Mouse (Mus musculus): Measurements from ENCODE around the gene Tmem52b. TPM values are rescaled to one million over a fixed set of nuclear protein-coding genes. Genes with fewer than 3 reads are reported as not detected.

Tmem52b gene
- polyA plus RNA-seq, 1 experiment from 2014 or later = 0.11 TPM

DNA sequence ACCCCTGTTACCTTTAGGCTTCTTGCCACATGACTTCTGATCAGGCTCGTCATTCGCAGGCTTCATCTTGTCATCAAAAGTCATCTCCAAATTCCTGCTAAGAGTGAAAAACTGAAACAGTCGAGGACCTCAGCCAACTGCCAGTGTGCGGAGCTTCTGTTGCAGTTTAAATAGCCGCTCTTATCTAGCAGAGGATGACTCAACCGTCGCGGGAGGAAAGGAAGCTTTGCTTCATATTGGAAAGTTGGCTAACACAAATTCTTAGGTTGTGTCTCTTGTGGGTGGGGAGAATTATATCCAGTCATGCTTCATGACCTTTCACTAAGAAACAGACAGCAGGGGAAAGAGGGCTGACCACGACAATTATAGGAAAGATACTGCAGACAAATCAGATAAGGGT, 5.3 kb upstream of the Tmem52b start, which contains the start of gene Olr1:
Gene Olr1 (minus strand): TSS at position 142 of the 400 bp plus-strand sequence.
- Histone ChIP-seq H3K36me3 (ENCODE audit: control insufficient read depth, insufficient read depth, low read length) (0 out of 2 replicates have a peak, but pooled peaks cover 2% of the 10 kb centered on the region), H3K4me1 (ENCODE audit: control insufficient read depth, insufficient read depth, low read length) (no peaks in the 10 kb centered on the region), H3K9ac (ENCODE audit: low read depth, low read length) (no peak within 1 kb of the TSS), H3K4me3 (ENCODE audit: low read length) (no peak within 1 kb of the TSS), H3K27ac (ENCODE audit: low read length) (no peak within 1 kb of the TSS), H3K9me3 (ENCODE audit: control insufficient read depth, low read length) (peaks cover 5% of the 10 kb centered on the region; the same call in 1 of the 2 replicates), H3K4me2 (ENCODE audit: low read depth, low read length) (no peak within 1 kb of the TSS), H3K27me3 (replicated peaks; ENCODE audit: control insufficient read depth, insufficient read depth, low read length) (no peaks in the 10 kb centered on the region)
- ATAC-seq = no peak
- 77% methylated on average over 9 of the region's 9 CpGs for WGBS

DNA sequence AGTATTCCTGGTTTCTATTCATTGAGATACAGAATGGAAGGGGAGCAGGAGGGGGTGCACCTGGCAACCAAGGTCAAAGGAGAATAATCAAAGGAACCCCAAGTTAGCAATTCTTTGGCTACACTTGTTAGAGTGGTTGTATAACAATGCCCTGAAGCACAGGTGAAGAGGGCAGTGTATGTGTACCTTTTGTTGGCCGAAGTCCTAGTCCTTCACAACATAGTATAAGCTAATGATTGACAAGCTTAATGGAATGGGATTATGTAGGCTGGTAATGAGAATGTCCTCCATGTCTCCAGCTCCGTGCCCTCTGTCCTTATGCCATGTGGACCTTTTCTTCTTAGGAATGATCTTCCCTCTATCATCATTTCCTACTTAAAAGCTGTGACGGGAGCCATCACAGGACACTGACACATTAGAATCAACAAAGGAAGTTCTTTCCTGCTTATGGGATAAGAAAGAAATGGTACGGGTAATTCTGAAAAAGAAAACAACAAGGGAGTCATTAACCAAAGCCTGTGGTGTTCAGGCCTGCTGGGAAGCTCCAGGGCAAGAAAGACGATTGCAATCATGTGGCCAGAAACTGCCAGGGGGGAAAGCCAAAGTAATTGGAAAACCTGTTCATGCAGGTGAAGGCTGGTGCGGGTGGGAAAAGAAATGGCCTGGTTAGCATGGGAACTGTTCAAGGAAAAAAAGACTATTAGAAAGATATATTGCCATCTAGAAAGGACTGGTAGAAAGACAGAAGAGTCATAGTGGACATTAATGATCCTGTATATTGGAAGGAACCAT, 2.0 kb upstream of the Tmem52b start:
- Histone ChIP-seq H3K36me3 (ENCODE audit: control insufficient read depth, insufficient read depth, low read length) (no peaks in the 10 kb centered on the region), H3K27me3 (replicated peaks; ENCODE audit: control insufficient read depth, insufficient read depth, low read length) (no peaks in the 10 kb centered on the region), H3K9ac (ENCODE audit: low read depth, low read length) (no peak overlapping the region), H3K4me1 (ENCODE audit: control insufficient read depth, insufficient read depth, low read length) (peaks cover 9% of the 10 kb centered on the region), H3K9me3 (ENCODE audit: control insufficient read depth, low read length) (no peaks in the 10 kb centered on the region), H3K4me3 (ENCODE audit: low read length) (no peak overlapping the region), H3K4me2 (ENCODE audit: low read depth, low read length) (no peak overlapping the region), H3K27ac (ENCODE audit: low read length) (no peak overlapping the region)
- 68% methylated on average over 6 of the region's 6 CpGs for WGBS
- peak; percentile 76 for ATAC-seq

DNA sequence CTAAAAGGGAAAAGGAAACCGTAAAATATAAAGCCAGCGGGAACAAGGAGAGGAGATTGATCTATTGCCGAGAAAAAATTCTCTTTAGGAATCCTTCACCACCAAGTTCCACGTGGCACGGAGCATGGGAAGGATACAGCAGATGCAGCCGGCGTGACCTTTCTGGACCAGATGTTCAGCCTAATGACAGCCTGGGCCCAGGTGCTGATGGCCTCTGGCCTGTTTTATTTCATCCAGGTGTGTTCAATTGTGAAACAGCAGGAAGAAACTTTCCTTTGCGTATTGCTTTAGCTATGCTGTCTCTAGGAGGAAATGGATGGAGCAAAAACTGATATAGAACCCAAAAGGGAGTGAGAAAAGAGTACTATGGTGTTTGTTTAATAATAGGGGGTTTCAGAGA, 513 bp downstream of the Tmem52b start:
- peak; percentile 74 for ATAC-seq
- H3K36me3 ChIP-seq (ENCODE audit: control insufficient read depth, insufficient read depth, low read length) = no peaks in the 10 kb centered on the region
- H3K9ac ChIP-seq (ENCODE audit: low read depth, low read length) = no peak overlapping the region
- 37% methylated on average over 8 of the region's 8 CpGs for WGBS
- peaks cover 9% of the 10 kb centered on the region for H3K4me1 ChIP-seq (ENCODE audit: control insufficient read depth, insufficient read depth, low read length)
- H3K27ac ChIP-seq (ENCODE audit: low read length) = peak overlapping the region; percentile 55
- no peaks in the 10 kb centered on the region for H3K9me3 ChIP-seq (ENCODE audit: control insufficient read depth, low read length)
- H3K27me3 ChIP-seq (replicated peaks; ENCODE audit: control insufficient read depth, insufficient read depth, low read length) = no peaks in the 10 kb centered on the region
- no peak overlapping the region for H3K4me2 ChIP-seq (ENCODE audit: low read depth, low read length)
- H3K4me3 ChIP-seq (ENCODE audit: low read length) = no peak overlapping the region

DNA sequence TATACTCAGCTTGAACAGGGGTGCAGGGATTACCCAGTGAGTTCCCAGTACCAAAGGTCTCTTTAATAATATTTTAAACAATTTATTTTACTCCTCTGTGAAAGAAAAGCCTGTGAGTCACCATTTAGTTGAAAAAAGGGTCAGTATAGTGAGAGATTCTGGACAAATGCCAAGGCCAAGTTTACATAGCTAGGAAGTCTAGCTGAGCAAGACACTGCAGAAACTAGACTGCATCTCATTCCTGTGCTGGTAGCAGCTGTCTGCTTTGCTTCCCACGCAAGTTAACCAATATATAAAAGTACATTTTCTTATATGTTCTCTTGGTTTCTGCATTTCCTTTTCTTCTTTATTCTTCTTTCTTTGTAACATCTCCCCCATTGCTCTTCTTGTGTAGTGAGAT, 1.1 kb downstream of the Tmem52b start:
- no peak overlapping the region for H3K4me2 ChIP-seq (ENCODE audit: low read depth, low read length)
- no peak overlapping the region for H3K9ac ChIP-seq (ENCODE audit: low read depth, low read length)

DNA sequence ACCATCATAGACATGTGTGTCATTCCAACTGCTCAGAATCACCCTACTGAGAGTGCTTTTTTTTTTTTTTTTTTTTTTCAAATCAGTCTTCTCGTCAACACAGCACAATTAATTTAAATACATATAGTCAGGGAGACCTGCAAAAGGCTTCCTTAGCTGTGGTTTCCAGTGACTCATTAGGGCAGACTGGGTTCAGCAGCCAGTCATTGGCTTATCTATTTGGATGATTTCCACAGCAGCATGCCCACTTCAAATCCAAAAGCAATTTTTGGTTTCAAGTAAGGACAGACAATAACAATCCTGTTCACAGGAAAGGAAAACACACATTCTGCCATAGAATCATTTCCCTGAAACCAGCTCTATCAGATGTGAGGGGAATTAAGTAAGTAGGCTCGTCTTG, 2.0 kb downstream of the Tmem52b start:
- H3K4me3 ChIP-seq (ENCODE audit: low read length) = no peak overlapping the region

More for the DNA sequence above, 1.1 kb downstream of the Tmem52b start:
- H3K27me3 ChIP-seq (replicated peaks; ENCODE audit: control insufficient read depth, insufficient read depth, low read length) = no peaks in the 10 kb centered on the region
- peak; percentile 87 for ATAC-seq
- H3K4me1 ChIP-seq (ENCODE audit: control insufficient read depth, insufficient read depth, low read length) = peaks cover 9% of the 10 kb centered on the region
- H3K9me3 ChIP-seq (ENCODE audit: control insufficient read depth, low read length) = no peaks in the 10 kb centered on the region
- H3K36me3 ChIP-seq (ENCODE audit: control insufficient read depth, insufficient read depth, low read length) = no peaks in the 10 kb centered on the region
- no peak overlapping the region for H3K4me3 ChIP-seq (ENCODE audit: low read length)
- 16% methylated on average over 1 of the region's 1 CpGs for WGBS
- peak overlapping the region; percentile 64 for H3K27ac ChIP-seq (ENCODE audit: low read length)

DNA sequence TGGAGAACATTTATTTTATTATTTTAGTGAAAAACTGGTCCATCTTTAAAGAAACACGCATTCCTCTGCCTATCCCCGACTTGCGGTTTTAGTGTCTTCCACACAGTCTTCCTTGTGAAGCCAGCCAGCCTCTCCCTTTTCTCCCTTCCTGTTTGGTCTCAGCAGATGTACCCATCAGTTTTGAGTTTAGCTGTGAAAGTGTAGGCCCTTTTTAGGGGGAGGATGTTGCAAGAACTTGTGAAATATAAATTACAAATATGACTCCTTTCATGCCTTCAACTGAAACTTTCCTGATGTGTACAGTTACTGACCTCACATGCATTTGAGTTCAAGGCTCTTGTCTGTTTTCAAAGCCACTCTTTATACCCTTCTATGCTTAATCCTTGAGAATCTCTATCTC, 2.7 kb downstream of the Tmem52b start:
- no peaks in the 10 kb centered on the region for H3K27me3 ChIP-seq (replicated peaks; ENCODE audit: control insufficient read depth, insufficient read depth, low read length)
- no peak for ATAC-seq
- H3K27ac ChIP-seq (ENCODE audit: low read length) = no peak overlapping the region
- H3K9me3 ChIP-seq (ENCODE audit: control insufficient read depth, low read length) = no peaks in the 10 kb centered on the region
- no peak overlapping the region for H3K4me2 ChIP-seq (ENCODE audit: low read depth, low read length)
- no peaks in the 10 kb centered on the region for H3K36me3 ChIP-seq (ENCODE audit: control insufficient read depth, insufficient read depth, low read length)
- WGBS = 61% methylated on average over 3 of the region's 3 CpGs
- H3K4me1 ChIP-seq (ENCODE audit: control insufficient read depth, insufficient read depth, low read length) = peaks cover 9% of the 10 kb centered on the region
- no peak overlapping the region for H3K9ac ChIP-seq (ENCODE audit: low read depth, low read length)
- H3K4me3 ChIP-seq (ENCODE audit: low read length) = no peak overlapping the region

More for the DNA sequence above, 2.0 kb downstream of the Tmem52b start:
- WGBS = 68% methylated on average over 2 of the region's 2 CpGs
- ATAC-seq = no peak
- Histone ChIP-seq H3K27ac (ENCODE audit: low read length) (no peak overlapping the region), H3K4me2 (ENCODE audit: low read depth, low read length) (no peak overlapping the region), H3K4me1 (ENCODE audit: control insufficient read depth, insufficient read depth, low read length) (peaks cover 9% of the 10 kb centered on the region), H3K9ac (ENCODE audit: low read depth, low read length) (no peak overlapping the region), H3K27me3 (replicated peaks; ENCODE audit: control insufficient read depth, insufficient read depth, low read length) (no peaks in the 10 kb centered on the region), H3K36me3 (ENCODE audit: control insufficient read depth, insufficient read depth, low read length) (no peaks in the 10 kb centered on the region), H3K9me3 (ENCODE audit: control insufficient read depth, low read length) (no peaks in the 10 kb centered on the region)

DNA sequence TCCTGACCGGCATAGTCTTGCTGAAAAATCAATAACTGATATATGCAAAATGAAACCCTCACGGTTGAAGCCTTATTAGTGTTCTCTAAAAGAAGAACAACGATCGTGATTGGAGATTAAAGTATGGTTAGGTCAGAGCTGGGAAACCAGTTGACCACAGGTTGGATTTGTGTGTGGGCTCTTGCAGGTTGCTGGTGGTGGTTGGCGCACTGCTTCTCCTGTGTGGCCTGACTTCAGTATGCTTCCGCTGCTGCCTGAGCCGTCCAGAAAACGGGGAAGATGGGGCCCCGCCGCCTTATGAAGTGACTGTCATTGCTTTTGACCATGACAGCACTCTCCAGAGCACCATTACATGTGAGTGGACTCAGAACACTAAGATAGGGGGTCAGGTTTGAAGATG, 4.0 kb downstream of the Tmem52b start:
- no peak for ATAC-seq
- Histone ChIP-seq H3K9me3 (ENCODE audit: control insufficient read depth, low read length) (no peaks in the 10 kb centered on the region), H3K27me3 (replicated peaks; ENCODE audit: control insufficient read depth, insufficient read depth, low read length) (no peaks in the 10 kb centered on the region), H3K9ac (ENCODE audit: low read depth, low read length) (no peak overlapping the region), H3K4me1 (ENCODE audit: control insufficient read depth, insufficient read depth, low read length) (peaks cover 9% of the 10 kb centered on the region), H3K27ac (ENCODE audit: low read length) (no peak overlapping the region), H3K4me3 (ENCODE audit: low read length) (no peak overlapping the region), H3K36me3 (ENCODE audit: control insufficient read depth, insufficient read depth, low read length) (no peaks in the 10 kb centered on the region), H3K4me2 (ENCODE audit: low read depth, low read length) (no peak overlapping the region)
- 88% methylated on average over 10 of the region's 10 CpGs for WGBS

DNA sequence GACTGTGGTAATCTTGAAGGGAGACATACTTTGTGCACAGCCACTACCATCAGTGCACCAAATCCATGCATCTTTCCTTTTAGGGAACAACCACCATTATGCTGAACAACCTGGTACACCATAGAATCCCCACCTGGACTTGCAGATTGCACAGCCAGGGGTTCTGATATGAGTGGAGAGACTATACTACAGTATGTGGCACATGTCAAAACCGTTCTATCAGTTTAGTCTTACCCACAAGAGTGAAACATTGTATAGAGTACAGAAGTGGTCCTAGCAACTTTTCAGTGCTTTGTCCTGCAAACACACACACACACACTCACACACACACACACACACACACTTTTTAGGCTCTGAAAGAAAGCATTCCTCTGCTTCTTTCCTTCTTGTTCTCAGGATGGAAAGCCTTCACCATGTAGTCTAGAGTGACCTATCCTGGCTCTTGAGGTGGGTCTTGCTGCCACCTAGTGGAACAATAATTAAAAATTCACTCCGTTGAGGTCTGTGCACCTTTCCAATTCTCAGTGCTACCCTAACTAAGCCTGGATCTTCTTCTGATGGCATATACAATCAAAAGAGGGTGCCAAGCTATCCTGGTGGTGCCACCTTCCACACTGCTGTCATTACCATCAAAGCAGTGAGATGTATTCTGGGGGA, 5.5 kb downstream of the Tmem52b start:
- peak; percentile 83 for ATAC-seq
- H3K27me3 ChIP-seq (replicated peaks; ENCODE audit: control insufficient read depth, insufficient read depth, low read length) = no peaks in the 10 kb centered on the region
- H3K4me1 ChIP-seq (ENCODE audit: control insufficient read depth, insufficient read depth, low read length) = peaks cover 7% of the 10 kb centered on the region
- 49% methylated on average over 2 of the region's 2 CpGs for WGBS
- H3K9ac ChIP-seq (ENCODE audit: low read depth, low read length) = no peak overlapping the region
- H3K9me3 ChIP-seq (ENCODE audit: control insufficient read depth, low read length) = no peaks in the 10 kb centered on the region
- H3K4me2 ChIP-seq (ENCODE audit: low read depth, low read length) = no peak overlapping the region
- no peak overlapping the region for H3K4me3 ChIP-seq (ENCODE audit: low read length)
- no peak overlapping the region for H3K27ac ChIP-seq (ENCODE audit: low read length)
- H3K36me3 ChIP-seq (ENCODE audit: control insufficient read depth, insufficient read depth, low read length) = no peaks in the 10 kb centered on the region

DNA sequence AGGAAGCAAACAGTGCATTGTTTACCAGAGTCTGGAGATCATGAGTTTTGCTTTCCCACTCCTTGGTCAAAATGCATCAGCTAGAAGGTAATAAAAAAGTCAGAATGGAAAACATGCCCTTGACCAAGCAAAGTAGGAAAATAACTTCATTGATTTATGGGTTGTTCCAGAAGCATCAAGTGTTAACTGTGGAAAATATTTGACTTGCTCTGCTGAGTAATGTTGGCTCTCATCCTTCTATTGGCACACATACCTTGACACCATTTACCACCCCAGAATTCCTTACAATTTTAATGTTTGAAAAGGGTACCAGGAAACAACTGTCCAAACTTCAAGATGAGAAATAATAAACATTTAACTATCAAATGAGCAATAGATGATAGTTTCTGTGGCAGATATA, 13.7 kb downstream of the Tmem52b start:
- no peak overlapping the region for H3K4me2 ChIP-seq (ENCODE audit: low read depth, low read length)
- no peak overlapping the region for H3K9ac ChIP-seq (ENCODE audit: low read depth, low read length)
- H3K4me3 ChIP-seq (ENCODE audit: low read length) = no peak overlapping the region
- H3K27ac ChIP-seq (ENCODE audit: low read length) = no peak overlapping the region
- H3K4me1 ChIP-seq (ENCODE audit: control insufficient read depth, insufficient read depth, low read length) = no peaks in the 10 kb centered on the region
- no peaks in the 10 kb centered on the region for H3K9me3 ChIP-seq (ENCODE audit: control insufficient read depth, low read length)
- no peaks in the 10 kb centered on the region for H3K27me3 ChIP-seq (replicated peaks; ENCODE audit: control insufficient read depth, insufficient read depth, low read length)
- H3K36me3 ChIP-seq (ENCODE audit: control insufficient read depth, insufficient read depth, low read length) = no peaks in the 10 kb centered on the region
- ATAC-seq = no peak
